Mouse (Mus musculus) hindbrain, embryonic 11.5 days (tissue): Measurements from ENCODE around the gene Grin2a. TPM values are rescaled to one million over a fixed set of nuclear protein-coding genes. Genes with fewer than 3 reads are reported as not detected.

Experiments
- ATAC-seq: fragments of 200-750 bp; cut with Nextera tagmentation; 2 replicates; pipeline ENCODE4 v1.8.0; 2017; ENCODE audit warnings: mild to moderate bottlenecking, moderate TSS enrichment, moderate library complexity; ENCODE audit not compliant: low FRiP score
- DNase-seq: peaks from one replicate; pipeline ENCODE4 v3.0.0-alpha.2; 2015; ENCODE audit warnings: low spot score
- H3K27ac ChIP-seq: fragments of 300-500 bp; sonication (generic); 2 replicates; pipeline ENCODE4 v1.5.1; 2014; ENCODE audit warnings: mild to moderate bottlenecking, low read depth, low read length
- H3K27me3 ChIP-seq: fragments of 300-500 bp; sonication (generic); 2 replicates; pipeline ENCODE4 v1.6.1; 2014; ENCODE audit warnings: mild to moderate bottlenecking, low read length, moderate library complexity, mixed read lengths; ENCODE audit not compliant: control insufficient read depth, insufficient read depth
- H3K36me3 ChIP-seq: fragments of 300-500 bp; sonication (generic); 2 replicates; pipeline ENCODE4 v1.6.1; 2014; ENCODE audit warnings: mild to moderate bottlenecking, low read length, moderate library complexity, mixed read lengths; ENCODE audit not compliant: control insufficient read depth, insufficient read depth
- H3K4me1 ChIP-seq: fragments of 300-500 bp; sonication (generic); replicated peaks from 2 replicates; pipeline ENCODE4 v1.6.1; 2014; ENCODE audit warnings: low read length, mixed read lengths; ENCODE audit not compliant: control insufficient read depth, insufficient read depth
- H3K4me2 ChIP-seq: fragments of 300-500 bp; sonication (generic); replicated peaks from 2 replicates; pipeline ENCODE4 v1.6.1; 2014; ENCODE audit warnings: mild to moderate bottlenecking, low read depth, low read length
- H3K4me3 ChIP-seq: fragments of 300-500 bp; sonication (generic); 2 replicates; pipeline ENCODE4 v1.5.1; 2014; ENCODE audit warnings: low read depth, low read length
- H3K9ac ChIP-seq: fragments of 300-500 bp; sonication (generic); 2 replicates; pipeline ENCODE4 v1.6.1; 2014; ENCODE audit warnings: low read depth, low read length
- H3K9me3 ChIP-seq: fragments of 300-500 bp; sonication (generic); 2 replicates; pipeline ENCODE4 v1.6.1; 2016; ENCODE audit warnings: low read length; ENCODE audit not compliant: control insufficient read depth
- WGBS: fragments of 180-500 bp; shearing (Covaris S2); extraction: QIAGEN DNeasy Blood & Tissue Kit; methylation state at CpG from one replicate; pipeline ENCODE4 v1.1.7; 2014; 5-methylcytosine and 5-hydroxymethylcytosine counted together
- polyA plus RNA-seq: library from polyadenylated mRNA; unstranded; fragments of >200 nt; fragmentation: Nextera tagmentation; extraction: Ambion mirVana; gene quantifications from 2 replicates; pipeline ENCODE4 v1.2.1, GENCODE M21; 2014

The Grin2a gene
- polyA plus RNA-seq, 1 experiment from 2014 or later: 1.5 TPM

- WGBS: 75% methylated on average over 2 of the region's 2 CpGs
- no peak overlapping the region for H3K4me3 ChIP-seq
- no peak for ATAC-seq
- no peaks in the 10 kb centered on the region for H3K9me3 ChIP-seq
- no peak for DNase-seq
- no peak overlapping the region for H3K4me2 ChIP-seq
- no peak overlapping the region for H3K27ac ChIP-seq
- no peaks in the 10 kb centered on the region for H3K36me3 ChIP-seq
- H3K4me1 ChIP-seq: no peaks in the 10 kb centered on the region
- no peak overlapping the region for H3K9ac ChIP-seq
- no peaks in the 10 kb centered on the region for H3K27me3 ChIP-seq
Measured at GRCm38 (mm10) chr16:9607432-9607831, 387.9 kb downstream of the Grin2a start.

GRCm38 (mm10) chr16:9603983-9604382, 391.4 kb downstream of the Grin2a start:
- no peak overlapping the region for H3K27ac ChIP-seq
- no peaks in the 10 kb centered on the region for H3K36me3 ChIP-seq
- H3K9me3 ChIP-seq: no peaks in the 10 kb centered on the region
- H3K4me1 ChIP-seq: no peaks in the 10 kb centered on the region
- H3K4me2 ChIP-seq: no peak overlapping the region
- DNase-seq (no peak), ATAC-seq (no peak)
- H3K4me3 ChIP-seq: no peak overlapping the region
- WGBS: 90% methylated on average over 5 of the region's 5 CpGs
- no peaks in the 10 kb centered on the region for H3K27me3 ChIP-seq
- H3K9ac ChIP-seq: no peak overlapping the region

DNA sequence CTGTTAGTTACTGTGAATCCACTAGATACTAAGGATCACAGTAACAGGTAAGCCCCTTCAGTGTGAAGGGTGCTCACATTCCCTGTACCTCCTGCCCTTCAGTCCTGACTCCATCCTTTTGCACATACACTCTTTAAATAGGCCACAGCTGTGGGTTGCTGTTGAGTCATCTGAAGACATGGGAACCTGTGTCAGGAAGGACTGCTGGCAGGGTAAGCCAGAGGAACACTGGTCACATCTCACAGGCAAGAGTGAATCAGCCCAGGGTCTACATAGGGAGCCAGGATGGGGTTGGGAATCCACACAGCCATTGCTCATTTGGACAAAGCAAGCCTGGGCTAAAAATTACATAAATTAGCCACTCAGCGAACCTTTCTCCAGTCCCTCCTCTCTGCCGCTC, 392.8 kb downstream of the Grin2a start:
- Histone ChIP-seq H3K9me3 (no peaks in the 10 kb centered on the region), H3K4me1 (no peaks in the 10 kb centered on the region), H3K4me3 (no peak overlapping the region), H3K36me3 (no peaks in the 10 kb centered on the region), H3K27me3 (no peaks in the 10 kb centered on the region), H3K27ac (no peak overlapping the region), H3K4me2 (no peak overlapping the region), H3K9ac (no peak overlapping the region)
- ATAC-seq: no peak
- no peak for DNase-seq
- 89% methylated on average over 2 of the region's 2 CpGs for WGBS

DNA sequence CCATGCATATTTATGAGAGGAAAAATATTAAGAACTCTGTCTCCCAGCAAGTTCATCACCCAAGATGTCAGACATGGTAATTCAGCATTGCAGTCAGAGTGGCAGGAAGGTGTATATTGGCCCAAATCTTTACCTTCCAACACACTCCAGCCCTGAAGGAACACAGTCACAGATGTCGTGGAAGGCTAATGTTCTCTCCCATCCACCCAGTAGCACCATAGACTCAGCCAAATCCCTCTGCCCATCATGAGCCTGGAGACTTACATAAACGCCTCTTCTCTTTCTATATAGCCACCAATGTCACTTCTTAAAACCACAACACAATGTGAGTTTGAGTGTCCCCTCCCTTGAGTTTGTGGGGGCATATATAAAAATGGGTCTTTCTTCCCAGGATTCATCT, 406.2 kb downstream of the Grin2a start:
- WGBS: 81% methylated on average over 2 of the region's 2 CpGs
- H3K4me3 ChIP-seq: no peak overlapping the region

GRCm38 (mm10) chr16:9588431-9588830, 406.9 kb downstream of the Grin2a start:
- Histone ChIP-seq H3K27ac (no peak overlapping the region), H3K4me3 (no peak overlapping the region), H3K4me2 (no peak overlapping the region), H3K27me3 (no peaks in the 10 kb centered on the region), H3K9ac (no peak overlapping the region), H3K36me3 (no peaks in the 10 kb centered on the region), H3K9me3 (no peaks in the 10 kb centered on the region), H3K4me1 (no peaks in the 10 kb centered on the region)
- no peak for ATAC-seq
- WGBS: 80% methylated on average over 3 of the region's 3 CpGs
- no peak for DNase-seq

More for the DNA sequence above, 406.2 kb downstream of the Grin2a start:
- H3K9me3 ChIP-seq: no peaks in the 10 kb centered on the region
- DNase-seq (no peak), ATAC-seq (no peak)
- H3K27ac ChIP-seq: no peak overlapping the region
- H3K4me2 ChIP-seq: no peak overlapping the region
- H3K9ac ChIP-seq: no peak overlapping the region
- H3K36me3 ChIP-seq: no peaks in the 10 kb centered on the region
- H3K27me3 ChIP-seq: no peaks in the 10 kb centered on the region
- H3K4me1 ChIP-seq: no peaks in the 10 kb centered on the region

GRCm38 (mm10) chr16:9583981-9584380, 411.4 kb downstream of the Grin2a start:
- DNase-seq: no peak
- WGBS: 78% methylated on average over 2 of the region's 2 CpGs

GRCm38 (mm10) chr16:9571793-9572192, 423.6 kb downstream of the Grin2a start:
- no peak for DNase-seq
- H3K4me1 ChIP-seq: no peaks in the 10 kb centered on the region
- H3K27ac ChIP-seq: no peak overlapping the region
- H3K36me3 ChIP-seq: no peaks in the 10 kb centered on the region
- H3K27me3 ChIP-seq: no peaks in the 10 kb centered on the region
- WGBS: 40% methylated on average over 1 of the region's 1 CpGs
- no peak overlapping the region for H3K4me2 ChIP-seq
- H3K4me3 ChIP-seq: no peak overlapping the region
- H3K9me3 ChIP-seq: no peaks in the 10 kb centered on the region
- no peak overlapping the region for H3K9ac ChIP-seq
- ATAC-seq: no peak

More at GRCm38 (mm10) chr16:9583981-9584380, 411.4 kb downstream of the Grin2a start:
- no peak for ATAC-seq
- H3K9me3 ChIP-seq: no peaks in the 10 kb centered on the region
- H3K27me3 ChIP-seq: no peaks in the 10 kb centered on the region
- H3K36me3 ChIP-seq: no peaks in the 10 kb centered on the region
- no peak overlapping the region for H3K9ac ChIP-seq
- no peak overlapping the region for H3K4me2 ChIP-seq
- no peaks in the 10 kb centered on the region for H3K4me1 ChIP-seq
- no peak overlapping the region for H3K4me3 ChIP-seq
- no peak overlapping the region for H3K27ac ChIP-seq

DNA sequence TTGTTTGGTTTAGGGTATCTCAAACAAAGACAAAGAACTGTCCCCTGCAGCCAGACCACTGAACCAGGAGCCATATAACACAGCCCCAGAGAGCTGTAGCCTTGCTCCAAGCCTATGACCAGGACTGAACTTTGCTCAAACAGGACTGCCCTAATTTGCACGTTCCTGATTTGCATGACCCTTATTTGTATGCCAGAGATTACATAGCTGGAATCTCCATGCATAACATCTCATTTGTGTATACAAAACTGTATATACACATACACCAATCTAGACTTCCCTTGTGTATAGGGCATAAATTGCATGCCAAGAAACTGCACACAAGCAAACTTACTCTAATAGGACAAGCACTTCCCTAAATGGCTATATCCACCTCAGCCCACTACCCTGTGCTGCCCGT, 428.1 kb downstream of the Grin2a start:
- Histone ChIP-seq H3K4me3 (no peak overlapping the region), H3K36me3 (no peaks in the 10 kb centered on the region), H3K27me3 (no peaks in the 10 kb centered on the region), H3K27ac (no peak overlapping the region), H3K9me3 (no peaks in the 10 kb centered on the region), H3K4me2 (no peak overlapping the region), H3K9ac (no peak overlapping the region), H3K4me1 (no peaks in the 10 kb centered on the region)
- no peak for ATAC-seq
- DNase-seq: no peak
- WGBS: 81% methylated on average over 2 of the region's 2 CpGs

DNA sequence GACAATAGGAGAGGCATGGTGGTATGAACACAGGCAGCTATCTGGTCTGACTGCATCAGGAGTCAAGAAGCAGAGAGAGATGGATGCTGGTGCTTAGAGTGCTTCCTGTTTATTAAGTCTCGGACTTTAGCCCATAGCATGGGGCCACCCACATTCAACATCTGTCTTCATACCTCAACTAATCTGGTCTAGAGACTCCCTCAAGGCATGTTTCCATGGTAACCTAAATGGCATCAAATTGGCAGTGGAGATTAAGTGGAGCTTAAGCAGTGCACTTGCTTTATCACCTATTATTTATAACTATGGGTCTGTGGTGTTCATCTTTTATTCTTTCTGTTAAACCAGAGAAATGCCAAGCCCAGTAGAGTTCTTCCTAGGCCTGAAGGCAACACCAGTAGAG, 433.5 kb downstream of the Grin2a start:
- WGBS: 38% methylated on average over 1 of the region's 1 CpGs
- H3K4me1 ChIP-seq: no peaks in the 10 kb centered on the region
- H3K27me3 ChIP-seq: no peaks in the 10 kb centered on the region
- DNase-seq (peak; percentile 7), ATAC-seq (no peak)
- H3K36me3 ChIP-seq: no peaks in the 10 kb centered on the region
- no peak overlapping the region for H3K4me2 ChIP-seq
- H3K27ac ChIP-seq: no peak overlapping the region
- H3K9me3 ChIP-seq: no peaks in the 10 kb centered on the region
- H3K9ac ChIP-seq: no peak overlapping the region
- H3K4me3 ChIP-seq: no peak overlapping the region
